Mouse (Mus musculus) heart, embryonic 14.5 days (tissue): ENCODE results near the gene Eif3m. TPM values are rescaled to one million over a fixed set of nuclear protein-coding genes. Genes with fewer than 3 reads are reported as not detected.
A peak's percentile ranks its signal among the peaks of the same experiment; 100 is the strongest.

Experiments
- ATAC-seq: fragments of 200-750 bp; cut with Nextera tagmentation; 2 replicates; pipeline ENCODE4 v1.8.0; 2017; ENCODE audit warnings: low read depth, moderate TSS enrichment; ENCODE audit not compliant: insufficient number of reproducible peaks, insufficient read depth, low FRiP score
- H3K27ac ChIP-seq, 2 experiments: fragments of 200-500 bp in 1 of 2; fragments of 300-500 bp in 1 of 2; sonication (generic) in 1 of 2; replicated peaks in 1 of 2; 2 replicates each; pipeline ENCODE4 v1.5.1; 2012 to 2014; ENCODE audit warnings: low read depth in 2 of 2, low read length in 2 of 2, control low read depth in 1 of 2, mild to moderate bottlenecking in 1 of 2, mixed read lengths in 1 of 2; ENCODE audit not compliant: control insufficient read depth in 1 of 2, insufficient read depth in 1 of 2
- H3K27me3 ChIP-seq: fragments of 300-500 bp; sonication (generic); 2 replicates; pipeline ENCODE4 v1.6.1; 2014; ENCODE audit warnings: mild to moderate bottlenecking, low read length, control low read depth; ENCODE audit not compliant: control insufficient read depth, insufficient read depth
- H3K36me3 ChIP-seq: fragments of 300-500 bp; sonication (generic); 2 replicates; pipeline ENCODE4 v1.6.1; 2014; ENCODE audit warnings: mild to moderate bottlenecking, control low read depth, low read length, mixed read lengths; ENCODE audit not compliant: control insufficient read depth, insufficient read depth
- H3K4me1 ChIP-seq, 2 experiments: fragments of 200-500 bp in 1 of 2; fragments of 300-500 bp in 1 of 2; sonication (generic) in 1 of 2; 2 replicates each; pipeline ENCODE4 v1.6.1; 2012 to 2014; ENCODE audit warnings: low read length in 2 of 2, control low read depth in 1 of 2, mixed read lengths in 1 of 2; ENCODE audit not compliant: control insufficient read depth in 2 of 2, insufficient read depth in 2 of 2
- H3K4me2 ChIP-seq: fragments of 300-500 bp; sonication (generic); 2 replicates; pipeline ENCODE4 v1.6.1; 2014; ENCODE audit warnings: mild to moderate bottlenecking, low read length
- H3K4me3 ChIP-seq, 2 experiments: fragments of 200-500 bp in 1 of 2; fragments of 300-500 bp in 1 of 2; sonication (generic) in 1 of 2; 2 replicates each; pipeline ENCODE4 v1.5.1; 2012 to 2014; ENCODE audit warnings: low read length in 2 of 2, mild to moderate bottlenecking in 2 of 2, control low read depth in 1 of 2, low read depth in 1 of 2, moderate library complexity in 1 of 2; ENCODE audit not compliant: control insufficient read depth in 1 of 2, insufficient read depth in 1 of 2
- H3K9ac ChIP-seq: fragments of 300-500 bp; sonication (generic); 2 replicates; pipeline ENCODE4 v1.6.1; 2014; ENCODE audit warnings: mild to moderate bottlenecking, low read length
- H3K9me3 ChIP-seq: fragments of 300-500 bp; sonication (generic); 2 replicates; pipeline ENCODE4 v1.6.1; 2016; ENCODE audit warnings: low read length, control low read depth; ENCODE audit not compliant: control insufficient read depth
- WGBS: fragments of 180-500 bp; shearing (Covaris S2); extraction: QIAGEN DNeasy Blood & Tissue Kit; methylation state at CpG from one replicate; pipeline ENCODE4 v1.1.7; 2014; 5-methylcytosine and 5-hydroxymethylcytosine counted together
- polyA plus RNA-seq: library from polyadenylated mRNA; unstranded; fragments of >200 nt; fragmentation: Nextera tagmentation; extraction: Ambion mirVana; gene quantifications from 2 replicates; pipeline ENCODE4 v1.2.1, GENCODE M21; 2014

Eif3m gene
- polyA plus RNA-seq, 1 experiment from 2014 or later, result 243 TPM

DNA sequence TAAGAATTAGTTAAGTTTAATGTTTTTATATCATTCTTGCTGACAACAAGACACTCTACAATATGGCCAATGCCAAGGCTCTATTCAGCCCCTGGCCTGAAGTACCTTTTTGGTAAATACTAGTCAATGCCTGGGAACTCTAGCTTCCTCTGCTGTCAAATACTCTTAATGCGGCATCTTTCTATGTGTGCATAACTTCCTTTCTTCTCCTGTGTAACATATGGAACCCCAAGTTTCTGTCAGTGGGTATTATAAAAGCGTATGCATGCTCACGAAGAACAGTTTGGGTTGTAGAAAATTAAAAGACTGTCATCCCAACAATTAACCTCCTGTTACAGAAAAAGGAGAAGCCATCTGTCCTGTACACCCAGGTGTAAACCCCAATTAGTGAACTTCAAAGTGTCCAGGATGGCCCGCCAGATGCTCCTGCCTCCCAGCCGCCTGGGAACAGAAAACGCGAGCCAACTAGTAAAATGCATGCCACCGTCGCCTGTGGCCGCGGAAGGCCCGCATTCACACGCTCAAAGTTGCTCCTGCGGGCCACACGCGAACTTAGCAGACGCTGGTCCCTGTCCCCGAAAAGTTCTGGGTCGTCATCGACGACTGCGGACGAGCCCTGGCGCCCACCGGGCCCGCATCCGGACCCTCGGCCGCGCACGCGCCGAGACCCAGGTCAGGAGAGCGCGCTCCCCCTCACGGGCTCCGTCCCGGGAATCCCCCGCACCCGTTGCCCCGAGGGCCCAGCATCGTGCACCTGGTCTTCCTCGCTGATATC is 501 bp downstream of the Eif3m start:
- H3K27me3 ChIP-seq, result no peaks in the 10 kb centered on the region
- H3K9me3 ChIP-seq, result no peaks in the 10 kb centered on the region
- H3K27ac ChIP-seq, result peak overlapping the region; percentile 42 to 75; a peak in 3 of 4 replicates
- H3K4me1 ChIP-seq, result peaks cover 0 to 11% of the 10 kb centered on the region in 2 experiments; a peak in 3 of 4 replicates
- H3K9ac ChIP-seq, result peak overlapping the region; percentile 94
- WGBS, result under 1% methylated on average over 43 of the region's 43 CpGs
- peak; percentile 59; the same call in 1 of the 2 replicates for ATAC-seq
- peak overlapping the region; percentile 96 to 98 for H3K4me3 ChIP-seq
- peaks cover 25% of the 10 kb centered on the region for H3K36me3 ChIP-seq
- H3K4me2 ChIP-seq, result peak overlapping the region; percentile 90

- Histone ChIP-seq H3K4me2 (no peak overlapping the region), H3K27me3 (no peaks in the 10 kb centered on the region), H3K36me3 (peaks cover 90% of the 10 kb centered on the region), H3K27ac (no peak overlapping the region), H3K9ac (no peak overlapping the region), H3K4me1 (no peaks in the 10 kb centered on the region), H3K4me3 (no peak overlapping the region), H3K9me3 (no peaks in the 10 kb centered on the region)
- ATAC-seq, result no peak
Measured at GRCm38 (mm10) chr2:105007236-105007635, 9.6 kb downstream of the Eif3m start.

DNA sequence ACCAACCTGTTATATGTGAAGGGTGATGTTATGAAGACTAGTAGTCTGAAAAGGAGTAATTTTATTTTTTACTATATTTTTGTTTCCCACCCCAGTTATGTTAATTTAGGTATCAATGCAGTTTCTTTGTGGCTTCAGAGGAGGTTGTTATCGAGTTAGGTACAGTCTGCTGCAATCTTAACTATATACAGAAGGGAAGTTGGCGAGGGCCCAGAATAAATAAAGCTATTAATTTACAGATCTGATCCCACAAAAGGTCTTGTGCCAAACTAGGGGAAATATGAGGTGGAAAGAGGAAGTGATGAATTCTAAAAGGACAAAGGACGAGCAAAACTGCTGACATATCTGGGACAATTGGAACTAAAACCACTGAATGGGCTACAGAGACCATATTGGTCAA is 20.7 kb downstream of the Eif3m start:
- 76% methylated on average over 3 of the region's 3 CpGs for WGBS
- Histone ChIP-seq H3K27ac (no peak overlapping the region), H3K9ac (no peak overlapping the region), H3K4me3 (no peak overlapping the region), H3K9me3 (no peaks in the 10 kb centered on the region), H3K27me3 (no peaks in the 10 kb centered on the region), H3K36me3 (peaks cover 37% of the 10 kb centered on the region), H3K4me1 (no peaks in the 10 kb centered on the region), H3K4me2 (no peak overlapping the region)
- no peak for ATAC-seq

DNA sequence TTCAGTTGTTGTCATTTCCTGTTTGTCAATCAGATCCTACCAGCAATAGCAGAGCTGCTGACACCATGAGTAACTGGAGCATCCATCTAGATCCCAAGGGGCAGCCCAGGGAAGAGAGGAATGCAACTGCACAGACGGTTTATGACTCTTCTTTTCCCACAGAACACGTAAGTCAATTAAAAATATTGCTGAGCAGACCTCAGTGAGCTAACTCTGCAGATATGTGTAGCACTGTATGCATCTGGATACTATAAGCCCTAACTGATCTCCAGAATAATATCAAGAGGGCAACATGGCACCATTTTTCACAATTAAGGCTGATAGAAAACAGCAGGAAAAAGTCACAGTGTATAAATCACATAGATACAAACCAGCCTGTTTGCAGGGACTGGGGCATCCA is 22.4 kb downstream of the Eif3m start:
- no peaks in the 10 kb centered on the region for H3K27me3 ChIP-seq
- ATAC-seq, result no peak
- H3K4me3 ChIP-seq, result no peak overlapping the region
- peaks cover 25% of the 10 kb centered on the region for H3K36me3 ChIP-seq
- no peaks in the 10 kb centered on the region for H3K4me1 ChIP-seq
- H3K27ac ChIP-seq, result no peak overlapping the region
- H3K9ac ChIP-seq, result no peak overlapping the region
- no peak overlapping the region for H3K4me2 ChIP-seq
- 56% methylated on average over 2 of the region's 2 CpGs for WGBS
- no peaks in the 10 kb centered on the region for H3K9me3 ChIP-seq

- H3K4me1 ChIP-seq, result no peaks in the 10 kb centered on the region
- 81% methylated on average over 1 of the region's 1 CpGs for WGBS
- no peak overlapping the region for H3K27ac ChIP-seq
- no peak overlapping the region for H3K4me3 ChIP-seq
- no peak overlapping the region for H3K9ac ChIP-seq
- no peak for ATAC-seq
- H3K9me3 ChIP-seq, result no peaks in the 10 kb centered on the region
- H3K36me3 ChIP-seq, result no peaks in the 10 kb centered on the region
- no peaks in the 10 kb centered on the region for H3K27me3 ChIP-seq
- no peak overlapping the region for H3K4me2 ChIP-seq
Measured at GRCm38 (mm10) chr2:104988974-104989373, 27.9 kb downstream of the Eif3m start.

GRCm38 (mm10) chr2:104985796-104986195 is 31.1 kb downstream of the Eif3m start:
- H3K27me3 ChIP-seq, result no peaks in the 10 kb centered on the region
- H3K4me2 ChIP-seq, result no peak overlapping the region
- no peak overlapping the region for H3K4me3 ChIP-seq
- 67% methylated on average over 3 of the region's 3 CpGs for WGBS
- no peak overlapping the region for H3K27ac ChIP-seq
- no peak for ATAC-seq
- H3K9me3 ChIP-seq, result no peaks in the 10 kb centered on the region
- no peak overlapping the region for H3K9ac ChIP-seq
- no peaks in the 10 kb centered on the region for H3K4me1 ChIP-seq
- H3K36me3 ChIP-seq, result no peaks in the 10 kb centered on the region

DNA sequence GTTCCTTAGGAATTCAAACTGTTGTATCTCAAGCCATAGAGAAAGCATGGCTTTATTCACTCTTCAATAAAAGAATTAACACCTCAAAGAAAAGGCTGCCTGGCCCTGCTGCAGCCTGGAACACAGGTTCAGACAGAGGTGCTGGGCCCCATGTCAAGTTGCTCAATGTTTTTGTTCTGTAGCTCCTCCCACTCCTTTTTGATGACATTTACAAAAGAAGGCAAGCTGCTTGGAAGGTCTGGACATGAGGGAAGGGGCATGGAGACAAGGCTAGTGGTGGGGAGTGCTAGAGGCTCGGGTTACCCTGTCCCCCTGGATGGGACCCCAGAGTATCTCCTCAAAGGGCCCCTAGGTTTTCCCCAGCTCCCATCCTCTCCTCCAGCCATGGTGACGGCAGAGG is 35.2 kb downstream of the Eif3m start:
- ATAC-seq, result no peak
- no peak overlapping the region for H3K27ac ChIP-seq
- no peak overlapping the region for H3K9ac ChIP-seq
- H3K36me3 ChIP-seq, result no peaks in the 10 kb centered on the region
- 45% methylated on average over 2 of the region's 2 CpGs for WGBS
- H3K4me2 ChIP-seq, result no peak overlapping the region
- H3K9me3 ChIP-seq, result no peaks in the 10 kb centered on the region
- H3K27me3 ChIP-seq, result no peaks in the 10 kb centered on the region
- H3K4me3 ChIP-seq, result no peak overlapping the region
- H3K4me1 ChIP-seq, result no peaks in the 10 kb centered on the region

DNA sequence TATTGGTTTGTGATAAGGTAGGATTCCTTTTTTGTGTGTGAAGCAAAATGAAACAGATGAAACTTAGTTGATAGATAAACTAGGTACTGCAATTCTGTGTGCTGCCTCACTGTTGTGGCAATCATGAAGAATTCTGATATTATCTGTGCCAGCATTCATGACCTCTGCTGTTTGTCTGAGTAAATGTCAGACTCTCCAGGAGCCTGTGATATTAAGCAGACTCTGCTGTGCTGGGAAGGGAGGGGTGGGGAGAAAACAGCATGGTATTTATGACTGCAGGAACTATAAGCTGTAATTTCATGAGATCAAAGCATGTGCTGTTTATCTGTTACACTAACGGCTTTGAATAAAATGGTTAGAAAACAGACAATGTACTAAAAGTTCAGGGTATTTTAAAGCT is 52.4 kb downstream of the Eif3m start:
- H3K9me3 ChIP-seq, result no peaks in the 10 kb centered on the region
- no peaks in the 10 kb centered on the region for H3K36me3 ChIP-seq
- H3K4me3 ChIP-seq, result no peak overlapping the region
- WGBS, result 5% methylated on average over 1 of the region's 1 CpGs
- no peak overlapping the region for H3K27ac ChIP-seq
- H3K4me2 ChIP-seq, result no peak overlapping the region
- H3K4me1 ChIP-seq, result peaks cover 2 to 3% of the 10 kb centered on the region in 2 experiments; a peak in 3 of 4 replicates
- no peak overlapping the region for H3K9ac ChIP-seq
- H3K27me3 ChIP-seq, result no peaks in the 10 kb centered on the region
- ATAC-seq, result peak; percentile 73
